Mouse (Mus musculus) gonadal fat pad, adult 2 months (tissue): ENCODE measurements at regions not wholly inside any gene's neighbourhood (a gene's known extent, or its start where the extent isn't known, plus 50 kb on each side); places are given as distances from the start of the nearest gene placed in this dataset.

Experiments used
- DNase-seq: peaks from one replicate; pipeline ENCODE4 v3.0.0-alpha.2; 2012; ENCODE audit warnings: low read depth

DNA sequence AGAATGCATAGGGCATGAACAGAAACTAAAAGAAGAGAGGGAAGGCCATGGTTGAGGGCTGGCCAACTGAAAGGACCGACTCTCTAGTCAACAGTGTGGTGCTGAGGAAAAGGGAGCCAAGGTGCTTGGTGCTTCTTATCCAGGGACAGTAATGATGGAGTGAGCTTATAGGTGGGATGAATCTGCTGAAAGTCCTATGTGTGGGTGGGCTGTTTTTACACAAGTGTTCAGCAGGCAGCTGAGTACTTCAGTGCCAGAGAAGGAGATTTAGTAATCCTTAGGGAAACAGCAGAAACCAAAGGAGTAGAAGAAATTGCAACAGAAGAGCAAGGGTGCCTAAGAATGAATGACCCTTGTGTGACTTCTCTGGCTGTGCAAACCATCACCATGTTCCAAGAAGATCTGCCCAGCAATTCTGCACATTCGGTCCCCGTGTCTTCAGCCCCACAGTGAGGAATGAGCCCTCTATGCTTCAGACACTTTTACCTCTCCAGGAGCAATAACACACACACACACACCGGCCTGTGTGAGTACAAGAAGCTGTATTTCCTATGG, 82.1 kb upstream of the Pkn2 start:
- no peak for DNase-seq

DNA sequence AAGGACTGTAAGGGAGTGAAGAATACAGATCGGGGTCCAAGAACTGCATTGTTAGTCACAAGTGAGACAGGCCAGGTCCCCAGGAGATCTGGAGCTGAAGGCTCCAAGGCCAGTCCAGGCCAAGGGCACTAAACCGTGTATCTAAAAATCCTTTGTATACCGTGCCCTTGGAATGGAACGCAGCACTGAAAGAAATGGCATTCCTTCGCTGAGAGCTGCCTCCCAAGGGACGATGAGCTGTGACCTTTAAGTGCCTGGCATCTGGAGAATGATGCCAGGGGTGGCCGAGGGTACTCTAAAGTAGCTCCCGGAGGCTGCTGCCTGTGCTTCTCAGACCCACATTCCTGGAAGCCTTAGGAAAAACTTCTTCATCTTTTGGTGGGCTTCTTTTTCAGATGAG, 76.0 kb upstream of the Pkn2 start:
- DNase-seq: no peak

DNA sequence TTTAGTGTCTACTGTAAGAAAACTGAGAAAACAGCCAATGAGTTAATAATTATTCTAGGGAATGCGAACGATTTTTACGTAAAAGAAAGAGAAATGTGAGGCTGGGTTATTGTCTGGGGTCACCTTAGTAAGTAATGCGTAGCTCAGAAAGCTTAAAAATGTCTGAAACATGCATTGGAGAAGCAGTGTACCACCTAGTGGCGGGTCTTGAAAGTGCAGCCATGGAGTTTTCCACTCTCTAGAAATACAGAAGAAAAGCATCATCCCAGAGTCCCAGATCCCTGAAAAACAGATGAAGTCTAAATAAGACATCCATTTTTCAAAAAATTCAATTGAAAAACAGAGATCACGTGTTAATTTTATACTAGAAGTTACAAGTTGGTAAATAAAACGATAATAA, 67.0 kb upstream of the Pkn2 start:
- no peak for DNase-seq

DNA sequence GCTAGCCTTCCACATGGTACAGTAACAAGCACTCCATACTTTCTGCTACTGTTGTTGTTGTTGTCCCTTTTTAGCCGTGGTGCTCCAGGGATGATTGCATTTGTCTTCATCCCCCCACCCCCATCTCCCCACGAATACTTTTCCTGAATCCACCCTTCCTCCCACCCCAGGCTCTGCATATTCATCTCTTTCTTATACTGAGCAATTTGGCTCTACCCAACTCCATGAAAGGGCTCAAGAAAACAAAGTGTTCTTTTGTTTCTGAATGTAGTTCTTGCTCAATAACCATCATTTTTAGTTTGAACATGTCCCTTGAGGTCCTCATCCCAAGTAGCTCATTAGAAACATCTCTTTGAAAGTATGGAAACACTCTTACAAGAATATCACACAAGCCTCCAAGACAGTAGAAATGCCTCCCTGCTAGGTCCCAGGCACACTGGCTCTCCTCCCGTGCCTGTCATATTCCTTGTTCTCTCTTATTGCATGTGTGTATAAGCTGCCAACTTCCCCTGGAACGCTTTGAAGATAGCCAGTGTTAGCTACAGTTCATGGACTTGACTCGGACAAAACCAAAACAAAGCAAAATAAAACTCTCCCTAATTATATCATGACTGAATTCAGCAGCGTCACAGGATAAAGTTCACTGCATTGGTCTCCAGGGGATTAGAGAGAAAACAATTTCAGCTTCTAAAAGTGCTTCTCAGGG, 59.7 kb upstream of the Pkn2 start:
- DNase-seq: no peak

DNA sequence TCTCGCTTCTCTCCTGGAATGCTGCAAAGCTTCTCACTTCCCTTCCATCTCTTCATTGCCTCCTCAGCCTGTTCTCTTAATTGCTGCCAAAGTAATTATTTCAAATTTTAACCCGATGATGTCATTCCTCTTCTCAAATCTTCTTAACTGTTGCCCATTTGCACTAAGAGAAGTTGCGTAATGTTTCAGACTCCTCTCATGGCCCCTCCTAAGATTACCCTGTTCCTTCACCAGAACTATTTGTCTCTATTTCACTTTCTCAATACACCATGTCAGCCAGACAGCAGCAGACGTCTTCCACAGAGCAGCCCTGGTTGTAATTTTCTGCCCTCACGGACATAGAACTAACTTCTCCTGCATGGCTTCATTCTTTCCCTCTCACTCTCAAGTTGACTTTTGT, 59.1 kb upstream of the Pkn2 start:
- DNase-seq: no peak

DNA sequence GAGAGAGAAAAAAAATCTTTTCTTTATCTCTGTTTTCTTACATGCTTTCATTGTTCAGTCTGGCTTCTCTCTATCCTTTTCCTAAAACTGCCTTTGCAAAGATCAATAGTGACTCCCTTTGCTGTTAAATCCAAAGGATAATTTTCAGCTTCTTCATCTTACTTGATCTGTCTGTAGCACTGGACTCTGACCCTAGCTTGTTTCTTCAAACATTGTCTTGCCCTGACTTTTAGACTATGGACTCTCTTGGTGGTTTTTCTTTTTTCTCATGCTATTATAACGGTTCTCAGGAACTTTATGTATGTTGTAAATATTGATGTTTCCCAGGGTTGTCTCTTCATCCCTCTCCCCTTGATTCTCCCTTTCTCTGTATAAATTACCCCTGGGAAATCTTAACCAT, 58.0 kb upstream of the Pkn2 start:
- DNase-seq: no peak

DNA sequence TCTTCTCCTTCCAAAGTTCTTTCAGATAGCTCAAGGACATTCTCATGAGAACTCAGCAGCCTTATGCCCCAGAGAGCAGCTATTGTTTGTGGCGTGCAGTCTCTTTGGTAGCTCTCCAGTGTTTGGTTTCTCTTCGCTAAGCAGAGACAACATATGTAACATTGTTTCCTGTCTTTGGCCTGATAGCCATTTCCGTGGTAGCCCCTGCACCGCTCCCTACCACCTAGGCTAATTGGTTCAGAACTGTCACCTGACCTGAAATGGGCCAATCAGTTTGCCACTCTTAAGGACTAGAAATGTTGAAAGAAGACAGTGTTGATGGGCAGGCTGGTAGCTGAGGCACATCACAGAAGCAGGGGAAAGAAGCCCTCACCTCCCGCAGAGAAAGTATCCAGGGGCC, 54.1 kb upstream of the Pkn2 start:
- no peak for DNase-seq

DNA sequence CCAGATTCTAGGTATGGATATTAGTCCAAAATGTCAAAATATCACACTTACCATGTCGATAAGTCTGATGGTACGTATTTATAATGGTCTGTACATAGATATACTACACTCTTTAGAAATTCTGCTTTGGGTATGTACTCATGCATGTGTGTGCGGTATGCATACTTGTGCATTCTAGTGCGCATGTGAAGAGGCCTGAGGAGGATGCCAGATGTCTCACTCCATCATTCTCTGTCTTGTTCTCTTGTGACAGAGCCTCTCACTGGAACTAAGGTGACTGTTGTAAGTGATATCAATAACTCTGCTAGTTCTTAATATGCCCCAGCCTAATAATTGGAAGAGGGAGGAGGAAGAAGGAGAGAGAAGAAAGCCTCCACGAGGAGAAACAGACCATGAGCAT, 52.5 kb upstream of the Pkn2 start:
- DNase-seq: no peak

DNA sequence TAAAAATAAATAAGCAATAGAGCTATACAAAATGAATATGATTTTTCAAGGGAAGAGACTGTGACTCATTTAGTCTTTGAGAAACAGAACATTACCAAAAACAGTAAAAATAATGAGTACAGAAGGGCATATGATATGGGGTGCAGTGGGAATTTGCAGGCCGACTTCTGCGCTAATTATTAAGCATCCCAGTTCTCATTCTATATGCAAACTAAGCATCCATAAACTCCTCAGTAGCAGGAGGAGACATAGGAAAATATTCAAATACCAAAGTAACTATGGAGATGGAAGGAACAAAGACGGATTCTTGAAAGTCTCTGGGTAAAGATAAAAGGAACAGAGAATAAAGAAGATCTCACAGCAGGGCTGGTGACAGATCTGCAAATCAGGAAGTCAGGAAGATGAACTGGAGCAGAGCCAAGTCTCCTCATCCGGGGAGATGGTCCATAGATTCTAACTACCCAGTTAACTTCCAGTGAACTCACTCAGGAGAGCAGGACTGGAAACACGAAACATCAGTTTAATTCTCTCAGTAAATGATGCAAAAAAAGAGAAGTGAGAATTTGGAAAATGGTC, 52.0 kb upstream of the Pkn2 start:
- no peak for DNase-seq
